Mouse (Mus musculus) embryonic fibroblast, embryonic 13.5 days (primary cell): Measurements from ENCODE around the gene Marc2. TPM values are rescaled to one million over a fixed set of nuclear protein-coding genes. Genes with fewer than 3 reads are reported as not detected.

Source experiments
- H3K27ac ChIP-seq: 2 replicates; pipeline ENCODE4 v1.5.1; 2012; ENCODE audit warnings: low read length, control low read depth, inconsistent platforms; ENCODE audit not compliant: insufficient read depth
- H3K4me1 ChIP-seq: 2 replicates; pipeline ENCODE4 v1.6.1; 2011; ENCODE audit warnings: low read length; ENCODE audit not compliant: control insufficient read depth, insufficient read depth
- H3K4me3 ChIP-seq: 2 replicates; pipeline ENCODE4 v1.5.1; 2011; ENCODE audit warnings: mild to moderate bottlenecking, control low read depth, low read length; ENCODE audit not compliant: insufficient read depth
- CTCF ChIP-seq: IDR thresholded peaks from 2 replicates; pipeline ENCODE4 v1.5.1; 2011; ENCODE audit warnings: mild to moderate bottlenecking, control low read depth, low read length, moderate library complexity, borderline replicate concordance; ENCODE audit not compliant: insufficient read depth
- POLR2A ChIP-seq: IDR thresholded peaks from 2 replicates; pipeline ENCODE4 v1.6.1; 2011; ENCODE audit warnings: low read depth, mild to moderate bottlenecking, control low read depth, low read length, moderate library complexity
- polyA plus RNA-seq: library from polyadenylated mRNA; stranded (reverse); fragments of >200 nt; gene quantifications from 2 replicates; pipeline ENCODE4 v1.2.4, GENCODE M21; 2011; ENCODE audit warnings: low read depth; ENCODE audit not compliant: missing spikeins, insufficient read length

Marc2 gene
- polyA plus RNA-seq, 1 experiment = 97.6 TPM

- TF ChIP-seq CTCF = no peak
- H3K4me3 ChIP-seq = no peak overlapping the region
- H3K27ac ChIP-seq = no peak overlapping the region
- H3K4me1 ChIP-seq = peaks cover 4% of the 10 kb centered on the region; the same call in 1 of the 2 replicates
Observed at GRCm38 (mm10) chr1:184860276-184860675, 14.0 kb upstream of the Marc2 start.

GRCm38 (mm10) chr1:184858253-184858652 lies 12.0 kb upstream of the Marc2 start:
- peaks cover 4% of the 10 kb centered on the region for H3K4me1 ChIP-seq
- no peak for TF ChIP-seq CTCF
- no peak overlapping the region for H3K4me3 ChIP-seq
- H3K27ac ChIP-seq = no peak overlapping the region

GRCm38 (mm10) chr1:184857216-184857615 lies 11.0 kb upstream of the Marc2 start:
- TF ChIP-seq CTCF = no peak
- TF ChIP-seq POLR2A = no peak
- H3K4me3 ChIP-seq = no peak overlapping the region
- peaks cover 4% of the 10 kb centered on the region for H3K4me1 ChIP-seq
- no peak overlapping the region for H3K27ac ChIP-seq

- no peak overlapping the region for H3K27ac ChIP-seq
Observed at GRCm38 (mm10) chr1:184853922-184854321, 7.7 kb upstream of the Marc2 start.

GRCm38 (mm10) chr1:184853339-184853738 lies 7.1 kb upstream of the Marc2 start:
- H3K4me1 ChIP-seq = no peaks in the 10 kb centered on the region; the same call in 1 of the 2 replicates
- no peak overlapping the region for H3K27ac ChIP-seq
- H3K4me3 ChIP-seq = no peak overlapping the region
- TF ChIP-seq POLR2A (no peak), CTCF (peak; percentile 60; the same call in 1 of the 2 replicates)

More at GRCm38 (mm10) chr1:184853922-184854321, 7.7 kb upstream of the Marc2 start:
- TF ChIP-seq POLR2A (no peak), CTCF (no peak)
- Histone ChIP-seq H3K4me3 (no peak overlapping the region), H3K4me1 (no peaks in the 10 kb centered on the region; the same call in 1 of the 2 replicates)

- TF ChIP-seq CTCF = peak; percentile 25; the same call in 1 of the 2 replicates
- no peak for TF ChIP-seq POLR2A
- H3K4me3 ChIP-seq = no peak overlapping the region
- H3K4me1 ChIP-seq = no peaks in the 10 kb centered on the region; the same call in 1 of the 2 replicates
- H3K27ac ChIP-seq = no peak overlapping the region
Observed at GRCm38 (mm10) chr1:184851741-184852618, 5.7 kb upstream of the Marc2 start.

GRCm38 (mm10) chr1:184851166-184851565 lies 4.9 kb upstream of the Marc2 start:
- H3K27ac ChIP-seq = no peak overlapping the region
- H3K4me1 ChIP-seq = no peaks in the 10 kb centered on the region; the same call in 1 of the 2 replicates
- H3K4me3 ChIP-seq = no peak overlapping the region
- TF ChIP-seq POLR2A (no peak), CTCF (no peak)

- H3K4me3 ChIP-seq = no peak overlapping the region
Observed at GRCm38 (mm10) chr1:184846973-184847372, 722 bp upstream of the Marc2 start.

GRCm38 (mm10) chr1:184845111-184846071 lies 860 bp downstream of the Marc2 start:
- peak; percentile 96 for TF ChIP-seq POLR2A
- TF ChIP-seq CTCF = no peak
- H3K27ac ChIP-seq = peak overlapping the region; percentile 49
- peak overlapping the region; percentile 94 for H3K4me3 ChIP-seq
- H3K4me1 ChIP-seq = peaks cover 5% of the 10 kb centered on the region; the same call in 1 of the 2 replicates

More at GRCm38 (mm10) chr1:184846973-184847372, 722 bp upstream of the Marc2 start:
- TF ChIP-seq CTCF (no peak), POLR2A (no peak)
- Histone ChIP-seq H3K4me1 (peaks cover 5% of the 10 kb centered on the region; the same call in 1 of the 2 replicates), H3K27ac (no peak overlapping the region)
